Mouse (Mus musculus): ENCODE measurements around the gene Eva1b.

DNA sequence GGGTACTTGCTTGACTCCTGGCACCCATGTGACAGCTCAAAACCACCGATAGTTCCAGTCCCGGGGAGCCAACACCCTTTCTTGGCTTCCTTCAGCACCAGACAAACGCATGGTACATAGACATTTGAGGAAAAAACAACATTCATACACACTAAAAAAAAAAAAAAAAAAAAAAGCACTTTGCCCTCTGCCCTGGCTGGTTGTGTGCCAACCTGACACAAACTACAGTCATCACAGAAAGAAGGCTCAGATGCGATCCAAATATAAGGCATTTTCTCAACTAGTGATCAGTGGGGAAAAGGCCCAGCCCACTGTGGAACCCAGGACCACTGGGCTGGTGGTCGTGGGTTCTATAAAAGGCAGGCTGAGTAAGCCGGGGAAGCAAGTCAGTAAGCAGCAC, 21.3 kb downstream of the Eva1b start:
- TF ChIP-seq CTCF (IDR thresholded peaks at IDR 0.05; ENCODE audit: borderline replicate concordance, insufficient read depth, low read depth, low read length) (no peak), POLR2A (IDR thresholded peaks at IDR 0.05; ENCODE audit: borderline replicate concordance, insufficient read depth, low read length) (no peak)

All from cerebellum, adult 2 months (tissue).